Mouse (Mus musculus): ENCODE measurements around the gene Pip5k1c. TPM values are rescaled to one million over a fixed set of nuclear protein-coding genes. Genes with fewer than 3 reads are reported as not detected.

Pip5k1c gene
- polyA plus RNA-seq, 1 experiment from 2014 or later, result 19.1 TPM

- WGBS, result 92% methylated on average over 16 of the region's 16 CpGs
- ATAC-seq (ENCODE audit: low FRiP score, low TSS enrichment) (no peak), DNase-seq (ENCODE audit: low spot score) (no peak)
- no peak overlapping the region for H3K27ac ChIP-seq (replicated peaks)
- H3K9ac ChIP-seq (ENCODE audit: low read length), result no peak overlapping the region
- H3K9me3 ChIP-seq (ENCODE audit: control insufficient read depth, low read length), result no peaks in the 10 kb centered on the region
- H3K27me3 ChIP-seq (ENCODE audit: control insufficient read depth, insufficient read depth, low read length), result no peaks in the 10 kb centered on the region
- H3K36me3 ChIP-seq (ENCODE audit: control insufficient read depth, insufficient read depth, low read length), result peaks cover 17% of the 10 kb centered on the region
- no peak overlapping the region for H3K4me2 ChIP-seq (replicated peaks; ENCODE audit: low read depth)
- no peak overlapping the region for H3K4me3 ChIP-seq (ENCODE audit: low read depth, low read length)
- H3K4me1 ChIP-seq (replicated peaks; ENCODE audit: control insufficient read depth, insufficient read depth), result 0 out of 2 replicates have a peak, but pooled peaks cover 9% of the 10 kb centered on the region
- TF ChIP-seq EP300 (optimal IDR thresholded peaks at IDR 0.05) (no peak), CTCF (IDR thresholded peaks at IDR 0.05; ENCODE audit: low read depth) (no peak)
Measured at GRCm38 (mm10) chr10:81315587-81315986, 22.8 kb downstream of the Pip5k1c start.

DNA sequence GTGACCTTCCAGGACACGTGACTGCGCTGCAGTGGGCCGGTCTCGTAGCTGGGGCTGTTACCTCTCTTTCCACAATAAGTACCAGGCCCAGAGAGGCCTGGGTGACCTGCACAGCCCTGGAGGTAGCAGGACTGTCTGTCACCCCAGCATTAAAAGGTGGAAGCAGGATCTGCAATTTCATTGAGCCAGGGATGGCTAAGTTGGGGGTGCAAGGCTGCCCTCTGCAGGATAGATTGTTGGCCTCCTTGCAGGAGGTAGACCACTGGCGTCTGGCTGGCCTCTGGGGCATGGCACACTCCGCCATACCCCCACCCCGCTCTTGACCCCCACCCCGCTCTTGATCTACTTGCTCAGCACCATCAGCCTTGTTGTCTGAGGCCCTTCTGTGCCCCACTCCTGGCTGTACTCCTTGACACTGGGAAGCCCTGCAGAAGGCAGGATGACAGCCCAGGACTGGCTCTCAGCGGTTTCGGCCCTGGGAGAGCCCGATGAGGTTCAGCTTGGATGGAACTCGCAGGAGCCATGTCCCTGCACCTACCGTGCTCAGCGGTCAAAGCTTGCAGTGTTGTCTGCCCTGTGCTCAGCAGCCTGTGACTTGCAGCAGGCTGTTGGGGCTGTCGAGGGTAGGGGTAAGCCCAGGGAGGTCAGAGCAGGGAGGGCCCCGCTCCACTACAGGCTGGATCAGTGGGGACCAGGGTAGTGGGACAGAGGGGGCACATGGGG lies 23.7 kb downstream of the Pip5k1c start:
- Histone ChIP-seq H3K9me3 (ENCODE audit: control insufficient read depth, low read length) (no peaks in the 10 kb centered on the region), H3K27me3 (ENCODE audit: control insufficient read depth, insufficient read depth, low read length) (no peaks in the 10 kb centered on the region), H3K9ac (ENCODE audit: low read length) (peak overlapping the region; percentile 61), H3K4me3 (ENCODE audit: low read depth, low read length) (peak overlapping the region; percentile 28), H3K27ac (replicated peaks) (peak overlapping the region; percentile 65), H3K4me2 (replicated peaks; ENCODE audit: low read depth) (peak overlapping the region; percentile 61), H3K36me3 (ENCODE audit: control insufficient read depth, insufficient read depth, low read length) (peaks cover 12% of the 10 kb centered on the region), H3K4me1 (replicated peaks; ENCODE audit: control insufficient read depth, insufficient read depth) (0 out of 2 replicates have a peak, but pooled peaks cover 9% of the 10 kb centered on the region)
- WGBS, result 54% methylated on average over 16 of the region's 16 CpGs
- DNase-seq (ENCODE audit: low spot score) (peak; percentile 59), ATAC-seq (ENCODE audit: low FRiP score, low TSS enrichment) (no peak)
- TF ChIP-seq CTCF (IDR thresholded peaks at IDR 0.05; ENCODE audit: low read depth) (peak; percentile 74), EP300 (optimal IDR thresholded peaks at IDR 0.05) (no peak)

DNA sequence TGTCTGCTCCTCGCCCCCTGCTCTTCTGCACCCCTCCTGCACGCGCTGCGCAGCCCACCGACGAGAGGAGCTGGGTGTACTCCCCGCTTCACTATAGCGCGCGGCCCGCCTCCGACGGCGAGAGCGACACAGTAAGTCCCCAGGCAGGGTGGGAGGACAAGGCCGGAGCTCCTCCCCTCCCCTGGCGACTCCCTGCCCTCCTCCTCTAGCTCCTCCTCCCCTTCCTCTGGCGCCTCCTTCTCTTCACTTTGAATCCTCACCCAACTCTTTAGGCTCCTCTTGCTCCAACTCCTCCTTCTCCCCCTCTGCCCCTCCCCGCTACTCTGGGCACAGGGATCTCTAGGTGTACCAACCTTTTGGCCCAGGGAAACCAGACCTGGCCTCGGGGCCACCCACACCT lies 24.5 kb downstream of the Pip5k1c start:
- peak; percentile 85 for DNase-seq (ENCODE audit: low spot score)
- H3K27me3 ChIP-seq (ENCODE audit: control insufficient read depth, insufficient read depth, low read length), result no peaks in the 10 kb centered on the region
- peak overlapping the region; percentile 65 for H3K27ac ChIP-seq (replicated peaks)
- peak overlapping the region; percentile 61 for H3K4me2 ChIP-seq (replicated peaks; ENCODE audit: low read depth)
- peaks cover 12% of the 10 kb centered on the region for H3K36me3 ChIP-seq (ENCODE audit: control insufficient read depth, insufficient read depth, low read length)
- H3K9ac ChIP-seq (ENCODE audit: low read length), result peak overlapping the region; percentile 61
- H3K4me1 ChIP-seq (replicated peaks; ENCODE audit: control insufficient read depth, insufficient read depth), result peaks cover 13% of the 10 kb centered on the region; the same call in 1 of the 2 replicates
- TF ChIP-seq EP300 (optimal IDR thresholded peaks at IDR 0.05) (no peak), CTCF (IDR thresholded peaks at IDR 0.05; ENCODE audit: low read depth) (peak; percentile 25; the same call in 1 of the 2 replicates)
- no peaks in the 10 kb centered on the region for H3K9me3 ChIP-seq (ENCODE audit: control insufficient read depth, low read length)
- peak overlapping the region; percentile 28 for H3K4me3 ChIP-seq (ENCODE audit: low read depth, low read length)
- WGBS, result 22% methylated on average over 20 of the region's 20 CpGs
- ATAC-seq (ENCODE audit: low FRiP score, low TSS enrichment), result peak; percentile 6; the same call in 1 of the 2 replicates

GRCm38 (mm10) chr10:81318589-81319329 lies 26.0 kb downstream of the Pip5k1c start:
- TF ChIP-seq EP300 (optimal IDR thresholded peaks at IDR 0.05) (no peak), CTCF (IDR thresholded peaks at IDR 0.05; ENCODE audit: low read depth) (no peak)
- Histone ChIP-seq H3K36me3 (ENCODE audit: control insufficient read depth, insufficient read depth, low read length) (peaks cover 16% of the 10 kb centered on the region), H3K4me2 (replicated peaks; ENCODE audit: low read depth) (no peak overlapping the region), H3K9me3 (ENCODE audit: control insufficient read depth, low read length) (no peaks in the 10 kb centered on the region), H3K27me3 (ENCODE audit: control insufficient read depth, insufficient read depth, low read length) (no peaks in the 10 kb centered on the region), H3K27ac (replicated peaks) (peak overlapping the region; percentile 84; the same call in 1 of the 2 replicates), H3K9ac (ENCODE audit: low read length) (peak overlapping the region; percentile 23; the same call in 1 of the 2 replicates), H3K4me1 (replicated peaks; ENCODE audit: control insufficient read depth, insufficient read depth) (peaks cover 13% of the 10 kb centered on the region; the same call in 1 of the 2 replicates), H3K4me3 (ENCODE audit: low read depth, low read length) (no peak overlapping the region)
- ATAC-seq (ENCODE audit: low FRiP score, low TSS enrichment) (no peak), DNase-seq (ENCODE audit: low spot score) (peak; percentile 60)
- 84% methylated on average over 13 of the region's 13 CpGs for WGBS

GRCm38 (mm10) chr10:81319330-81319699 lies 26.6 kb downstream of the Pip5k1c start:
- H3K27ac ChIP-seq (replicated peaks), result peak overlapping the region; percentile 84
- peaks cover 19% of the 10 kb centered on the region for H3K36me3 ChIP-seq (ENCODE audit: control insufficient read depth, insufficient read depth, low read length)
- no peaks in the 10 kb centered on the region for H3K27me3 ChIP-seq (ENCODE audit: control insufficient read depth, insufficient read depth, low read length)
- H3K4me2 ChIP-seq (replicated peaks; ENCODE audit: low read depth), result peak overlapping the region; percentile 51
- no peaks in the 10 kb centered on the region for H3K9me3 ChIP-seq (ENCODE audit: control insufficient read depth, low read length)
- ATAC-seq (ENCODE audit: low FRiP score, low TSS enrichment) (no peak), DNase-seq (ENCODE audit: low spot score) (no peak)
- H3K4me3 ChIP-seq (ENCODE audit: low read depth, low read length), result no peak overlapping the region
- 26% methylated on average over 8 of the region's 8 CpGs for WGBS
- H3K4me1 ChIP-seq (replicated peaks; ENCODE audit: control insufficient read depth, insufficient read depth), result peaks cover 13% of the 10 kb centered on the region; the same call in 1 of the 2 replicates
- TF ChIP-seq EP300 (optimal IDR thresholded peaks at IDR 0.05) (no peak), CTCF (IDR thresholded peaks at IDR 0.05; ENCODE audit: low read depth) (peak; percentile 56)
- no peak overlapping the region; the same call in 1 of the 2 replicates for H3K9ac ChIP-seq (ENCODE audit: low read length)

Measured in stomach, postnatal 0 days (tissue).